Mouse (Mus musculus): ENCODE results near the gene Gas6. TPM values are rescaled to one million over a fixed set of nuclear protein-coding genes. Genes with fewer than 3 reads are reported as not detected.

Gene Gas6
- total and polyA plus RNA-seq, 3 experiments: 127 to 450 (median 429) TPM

DNA sequence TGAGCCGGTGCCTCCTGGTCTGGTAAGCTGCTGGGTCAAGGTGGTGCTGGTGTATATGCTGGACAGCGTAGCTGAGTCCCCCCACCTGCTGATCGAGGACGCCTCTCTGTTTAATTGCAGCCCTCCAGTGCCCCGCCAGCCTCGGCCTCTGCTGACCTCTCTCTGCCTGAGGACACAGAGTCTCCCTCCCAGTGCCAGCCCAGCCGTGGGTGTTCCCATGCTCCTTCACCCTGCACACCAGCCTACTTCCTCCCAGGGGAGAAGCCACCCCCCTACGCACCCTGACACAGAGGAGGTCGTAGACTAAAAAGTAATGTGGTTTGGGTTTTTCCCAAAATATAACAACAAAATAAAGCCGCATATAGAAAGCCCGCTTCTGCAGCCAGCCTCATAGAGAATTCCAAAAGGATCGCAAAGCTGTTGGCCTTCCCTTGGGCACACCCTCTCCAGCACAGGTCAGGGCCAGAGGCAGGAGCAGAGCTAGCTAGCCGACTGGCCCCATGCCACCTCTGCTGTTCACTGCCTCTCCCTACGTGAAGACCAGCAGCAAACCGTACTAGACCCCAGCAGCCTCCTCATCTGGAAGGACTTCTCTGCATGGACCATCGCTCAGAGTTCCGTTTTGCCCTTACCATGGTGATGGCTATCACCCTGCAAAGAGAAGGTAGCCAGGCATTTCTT lies 33.1 kb downstream of the Gas6 start:
- DNase-seq: peak; percentile 81

DNA sequence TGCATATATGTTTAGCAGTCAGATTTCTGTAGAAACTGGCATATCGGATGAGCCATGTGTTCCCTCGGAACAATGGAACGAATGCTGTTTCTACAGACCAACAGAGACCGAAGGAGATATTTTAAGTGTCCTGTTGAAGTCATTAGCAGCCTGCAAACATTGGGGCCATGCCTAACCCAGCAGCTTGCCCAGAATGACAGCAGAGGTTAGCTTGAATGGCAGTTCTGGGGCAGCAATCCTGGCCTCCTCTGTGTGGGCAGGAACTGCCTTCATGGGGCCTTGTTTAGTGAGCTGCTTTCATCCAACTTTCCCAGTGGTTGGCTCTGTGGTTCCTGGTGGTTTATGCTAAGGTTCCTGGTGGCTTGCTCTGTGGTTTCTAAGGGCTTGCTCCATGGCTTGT lies 34.9 kb downstream of the Gas6 start:
- no peak for DNase-seq

GRCm38 (mm10) chr8:13455295-13455694 lies 39.0 kb downstream of the Gas6 start:
- peak; percentile 78 for DNase-seq

- DNase-seq: no peak
These were observed 39.8 kb downstream of the Gas6 start for GRCm38 (mm10) chr8:13454341-13455113.

- DNase-seq: no peak
These were observed 42.5 kb downstream of the Gas6 start for GRCm38 (mm10) chr8:13451747-13452277.

- peak; percentile 43 for DNase-seq
These were observed 46.1 kb downstream of the Gas6 start for GRCm38 (mm10) chr8:13448145-13448544.

- DNase-seq: no peak
These were observed 47.8 kb downstream of the Gas6 start for GRCm38 (mm10) chr8:13446456-13446855.

- no peak for DNase-seq
These were observed 52.1 kb downstream of the Gas6 start for GRCm38 (mm10) chr8:13442152-13442551.

GRCm38 (mm10) chr8:13437531-13437930 lies 56.8 kb downstream of the Gas6 start:
- DNase-seq: no peak

GRCm38 (mm10) chr8:13436052-13436451 lies 58.2 kb downstream of the Gas6 start:
- no peak for DNase-seq

DNA sequence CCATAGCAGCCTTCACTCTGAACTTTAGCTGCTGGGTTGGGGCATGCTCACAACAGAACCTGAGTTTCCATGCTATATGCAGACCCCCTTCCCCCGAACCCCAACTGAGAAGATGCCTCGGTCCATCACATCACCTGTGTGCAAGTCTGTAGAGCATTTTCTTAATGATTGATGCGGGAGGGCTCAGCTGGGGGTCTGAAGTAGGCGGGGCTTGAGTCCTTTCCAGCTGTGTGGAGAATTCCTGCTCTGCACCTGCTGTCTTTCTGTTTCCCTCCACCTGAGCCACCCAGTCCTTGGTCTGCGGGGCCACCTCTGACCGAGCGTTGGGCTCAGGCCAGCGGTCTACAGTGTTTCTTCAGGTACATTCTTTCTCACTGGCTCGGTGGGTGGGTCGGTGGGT lies 59.4 kb downstream of the Gas6 start, which contains the start of gene Tmem255b:
TSS of gene Tmem255b (plus strand) at position 301 of the 400 bp plus-strand sequence.
- no peak for DNase-seq

DNA sequence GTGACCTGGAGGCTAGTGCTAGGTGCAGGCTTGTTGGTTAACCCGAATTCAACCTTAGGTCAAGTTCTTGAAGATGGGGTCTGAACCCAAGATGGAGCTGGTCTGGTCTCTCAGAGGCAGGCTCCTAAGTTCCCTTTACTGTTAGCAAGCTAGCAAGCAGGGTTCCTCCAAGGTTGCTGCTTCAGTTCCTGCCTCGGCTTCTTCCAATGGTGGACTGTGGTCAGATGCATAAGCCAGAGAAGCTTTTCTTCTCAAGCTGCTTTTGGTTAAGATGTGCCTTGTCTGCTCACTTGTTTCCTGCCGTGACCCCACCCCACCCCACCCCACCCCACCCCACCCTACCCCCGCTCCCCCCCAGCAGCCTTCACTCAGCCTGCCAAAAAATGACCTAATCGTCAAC lies 61.2 kb downstream of the Gas6 start:
- no peak for DNase-seq

DNA sequence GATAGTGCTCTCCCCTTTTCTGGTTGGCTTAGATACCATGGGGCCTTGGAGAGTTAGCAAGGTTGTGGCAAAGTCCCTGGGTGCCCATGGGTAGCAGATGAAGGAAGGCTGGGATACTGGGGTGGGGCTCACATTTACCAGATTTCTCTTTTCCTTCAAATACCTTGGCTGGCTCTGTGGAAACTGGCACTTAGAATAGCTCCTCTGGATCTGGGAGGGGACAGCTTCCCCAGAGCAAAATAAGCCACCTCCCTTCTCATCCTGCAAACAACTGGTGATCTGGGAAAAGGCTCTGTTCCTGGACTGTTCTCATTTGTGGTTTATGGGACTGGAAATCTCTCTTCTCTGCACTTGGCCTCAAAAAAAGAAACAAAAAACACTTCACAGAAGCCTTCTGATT lies 63.4 kb downstream of the Gas6 start:
- no peak for DNase-seq

GRCm38 (mm10) chr8:13430412-13430811 lies 63.9 kb downstream of the Gas6 start:
- DNase-seq: no peak

- no peak for DNase-seq
These were observed 66.1 kb downstream of the Gas6 start for GRCm38 (mm10) chr8:13428156-13428555.

- no peak for DNase-seq
These were observed 66.9 kb downstream of the Gas6 start for GRCm38 (mm10) chr8:13427351-13427750.

DNA sequence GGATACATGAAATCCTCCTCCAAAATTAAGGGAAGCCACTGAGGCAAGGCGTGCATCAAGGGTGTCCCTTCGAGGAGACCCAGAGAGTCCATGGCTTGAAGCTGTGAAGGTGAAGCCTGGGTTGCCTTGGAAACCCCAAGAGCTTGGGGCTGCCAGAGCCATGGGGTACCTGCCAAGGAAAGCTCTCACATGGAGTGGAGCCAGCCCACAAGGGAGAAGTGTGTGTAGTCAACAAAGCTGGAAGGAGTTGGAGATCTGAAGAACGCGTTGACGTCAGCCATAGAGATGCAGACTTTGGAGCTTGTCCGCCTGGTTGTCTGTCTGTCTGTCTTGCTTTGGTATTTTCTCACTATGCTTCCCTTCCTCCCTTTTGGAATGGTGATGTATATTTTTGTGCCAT lies 73.3 kb downstream of the Gas6 start:
- DNase-seq: peak; percentile 30

- no peak for DNase-seq
These were observed 75.1 kb downstream of the Gas6 start for GRCm38 (mm10) chr8:13419111-13419639.

- DNase-seq: no peak
These were observed 78.4 kb downstream of the Gas6 start for GRCm38 (mm10) chr8:13415879-13416278.
